Mouse (Mus musculus) kidney, postnatal 0 days (tissue): Measurements from ENCODE around the gene Gli3. TPM values are rescaled to one million over a fixed set of nuclear protein-coding genes. Genes with fewer than 3 reads are reported as not detected.

Source experiments
- ATAC-seq: fragments of 200-750 bp; cut with Nextera tagmentation; replicated peaks from 2 replicates; pipeline ENCODE4 v1.8.0; 2017; ENCODE audit warnings: low read depth, moderate number of reproducible peaks, moderate TSS enrichment, moderate library complexity; ENCODE audit not compliant: low FRiP score
- DNase-seq: peaks from one replicate; pipeline ENCODE4 v3.0.0-alpha.2; 2016; ENCODE audit warnings: low spot score
- H3K27ac ChIP-seq: fragments of 300-500 bp; sonication (generic); 2 replicates; pipeline ENCODE4 v1.5.1; 2014; ENCODE audit warnings: mild to moderate bottlenecking
- H3K27me3 ChIP-seq: fragments of 300-500 bp; sonication (generic); 2 replicates; pipeline ENCODE4 v1.6.1; 2014; ENCODE audit warnings: low read length, mixed read lengths; ENCODE audit not compliant: insufficient read depth
- H3K36me3 ChIP-seq: fragments of 300-500 bp; sonication (generic); 2 replicates; pipeline ENCODE4 v1.6.1; 2014; ENCODE audit warnings: low read length, mixed read lengths; ENCODE audit not compliant: insufficient read depth
- H3K4me1 ChIP-seq: fragments of 300-500 bp; sonication (generic); replicated peaks from 2 replicates; pipeline ENCODE4 v1.6.1; 2014; ENCODE audit warnings: antibody characterized with exemption, low read length, mixed read lengths; ENCODE audit not compliant: insufficient read depth
- H3K4me2 ChIP-seq: fragments of 300-500 bp; sonication (generic); 2 replicates; pipeline ENCODE4 v1.6.1; 2014; ENCODE audit warnings: mild to moderate bottlenecking, low read length, moderate library complexity, mixed read lengths
- H3K4me3 ChIP-seq: fragments of 300-500 bp; sonication (generic); replicated peaks from 2 replicates; pipeline ENCODE4 v1.5.1; 2014; ENCODE audit warnings: low read depth, low read length
- H3K9ac ChIP-seq: fragments of 300-500 bp; sonication (generic); 2 replicates; pipeline ENCODE4 v1.6.1; 2014; ENCODE audit warnings: low read depth, low read length
- H3K9me3 ChIP-seq: fragments of 300-500 bp; sonication (generic); replicated peaks from 2 replicates; pipeline ENCODE4 v1.6.1; 2016; ENCODE audit warnings: low read length, inconsistent platforms, mixed read lengths
- CTCF ChIP-seq: IDR thresholded peaks from 2 replicates; pipeline ENCODE4 v1.5.1; 2016; ENCODE audit warnings: antibody characterized with exemption, low read depth, mild to moderate bottlenecking, moderate library complexity
- WGBS: fragments of 180-500 bp; shearing (Covaris S2); extraction: QIAGEN DNeasy Blood & Tissue Kit; methylation state at CpG from one replicate; pipeline ENCODE4 v1.1.7; 2014; 5-methylcytosine and 5-hydroxymethylcytosine counted together
- polyA plus RNA-seq: library from polyadenylated mRNA; unstranded; fragments of >200 nt; fragmentation: Nextera tagmentation; extraction: Ambion mirVana; gene quantifications from 2 replicates; pipeline ENCODE4 v1.2.1, GENCODE M21; 2015

Gli3 gene
- polyA plus RNA-seq, 1 experiment from 2014 or later: 7.7 TPM

DNA sequence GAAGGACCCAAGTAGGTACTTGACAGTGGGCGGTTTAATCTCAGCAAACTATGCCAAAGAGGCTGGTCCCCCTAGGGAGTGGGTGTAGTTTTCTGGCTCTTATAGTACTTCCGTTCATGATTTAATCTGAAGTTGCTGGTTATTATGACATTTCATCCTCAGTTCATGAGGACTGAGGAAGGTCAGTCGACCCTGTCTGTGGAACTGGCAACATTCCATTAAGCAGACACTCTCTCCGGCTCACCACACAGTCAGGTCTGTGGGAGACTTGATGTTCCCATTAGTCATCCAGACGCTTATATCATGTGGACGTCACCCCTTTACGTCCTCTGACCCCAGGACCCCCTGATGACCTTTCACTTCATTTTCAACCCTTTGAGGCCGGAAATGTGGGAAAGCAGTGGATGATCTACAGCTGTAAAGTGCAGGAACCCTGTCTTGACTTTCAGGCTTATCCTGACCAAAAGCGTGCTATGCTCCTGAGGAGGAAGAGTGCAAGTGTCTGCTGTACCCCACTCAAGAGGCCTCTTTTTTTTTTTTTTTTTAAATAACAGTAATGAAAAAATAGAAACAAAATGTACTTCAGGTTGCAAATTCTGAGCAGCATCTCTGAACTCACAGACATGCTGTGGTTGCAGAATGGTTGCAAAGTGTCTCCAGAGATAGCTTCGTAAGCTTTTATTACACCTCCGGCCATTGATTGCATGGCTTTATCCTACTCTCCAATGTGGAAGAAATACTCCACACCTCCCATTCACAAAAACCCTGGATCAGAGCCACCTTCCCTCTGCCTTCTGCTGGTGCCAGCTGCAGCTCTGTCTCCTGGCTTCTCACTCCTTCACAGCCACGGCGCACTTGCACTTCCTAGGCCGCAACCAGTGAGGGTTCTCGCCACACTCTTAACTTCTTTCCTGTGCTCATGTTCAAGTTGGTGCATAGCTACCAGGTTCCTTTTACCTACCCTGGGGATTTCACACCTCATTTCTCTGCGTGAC, 125.5 kb downstream of the Gli3 start:
- Histone ChIP-seq H3K27ac (no peak overlapping the region), H3K36me3 (no peaks in the 10 kb centered on the region), H3K27me3 (no peaks in the 10 kb centered on the region), H3K9me3 (no peaks in the 10 kb centered on the region), H3K4me1 (peaks cover 6% of the 10 kb centered on the region; the same call in 1 of the 2 replicates), H3K4me2 (no peak overlapping the region), H3K9ac (no peak overlapping the region), H3K4me3 (no peak overlapping the region)
- no peak for TF ChIP-seq CTCF
- peak; percentile 79 for ATAC-seq
- peak; percentile 59 for DNase-seq
- WGBS: 53% methylated on average over 16 of the region's 16 CpGs

DNA sequence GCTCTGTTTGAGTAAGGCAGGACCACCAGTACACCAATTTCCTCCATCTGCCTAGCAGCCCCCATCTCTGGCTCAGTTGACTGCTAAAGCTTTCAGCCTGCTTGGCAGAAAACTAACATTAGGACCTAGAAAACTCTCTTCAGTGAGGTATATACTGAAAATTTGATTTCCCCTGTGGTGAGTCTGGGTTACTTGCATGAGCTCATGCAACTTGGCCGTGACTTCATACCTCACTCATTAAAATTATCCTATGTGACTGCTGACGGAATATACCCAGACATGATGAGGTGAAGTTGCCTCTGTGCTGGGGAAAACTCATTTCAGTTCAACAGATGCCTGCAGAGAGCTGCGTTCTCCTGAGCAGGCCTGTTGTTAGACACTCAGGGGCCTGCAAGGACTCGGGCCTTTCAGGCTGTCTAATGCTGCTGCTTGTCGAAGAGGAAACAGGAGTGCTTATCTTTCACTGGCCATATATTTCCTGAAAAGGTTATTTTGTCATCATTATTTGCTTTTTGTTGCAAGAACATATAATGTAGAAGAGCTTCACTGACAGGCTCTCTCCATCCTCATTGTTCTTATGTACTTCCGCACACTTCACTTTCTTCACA, 127.4 kb downstream of the Gli3 start:
- H3K9ac ChIP-seq: no peak overlapping the region
- no peaks in the 10 kb centered on the region for H3K27me3 ChIP-seq
- DNase-seq (peak; percentile 39), ATAC-seq (no peak)
- no peak overlapping the region for H3K4me2 ChIP-seq
- no peak for TF ChIP-seq CTCF
- no peaks in the 10 kb centered on the region for H3K36me3 ChIP-seq
- WGBS: 71% methylated on average over 6 of the region's 6 CpGs
- no peaks in the 10 kb centered on the region for H3K9me3 ChIP-seq
- no peak overlapping the region for H3K4me3 ChIP-seq
- no peak overlapping the region for H3K27ac ChIP-seq
- H3K4me1 ChIP-seq: peaks cover 6% of the 10 kb centered on the region; the same call in 1 of the 2 replicates

DNA sequence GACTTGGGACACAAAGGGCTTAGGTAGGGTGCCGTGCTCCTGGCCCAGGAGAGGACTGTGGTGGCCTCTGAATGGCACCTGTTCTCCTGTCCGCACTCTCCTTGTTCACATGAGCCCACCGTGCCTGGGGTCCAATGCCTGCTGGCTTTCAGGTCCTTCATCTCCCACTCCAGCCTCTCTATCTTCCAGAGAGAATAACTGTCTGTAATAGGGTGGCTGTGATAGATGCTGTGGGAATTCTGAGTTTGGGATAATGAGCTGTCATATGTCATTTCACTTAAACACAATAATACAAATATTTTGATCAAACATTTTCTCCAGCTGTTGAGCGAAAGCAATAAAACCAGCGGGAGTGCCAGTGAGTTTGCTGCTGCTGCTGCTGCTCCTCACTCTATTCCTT, 133.6 kb downstream of the Gli3 start:
- ATAC-seq: no peak
- Histone ChIP-seq H3K9ac (no peak overlapping the region), H3K36me3 (no peaks in the 10 kb centered on the region), H3K27me3 (no peaks in the 10 kb centered on the region), H3K9me3 (no peaks in the 10 kb centered on the region), H3K4me2 (no peak overlapping the region), H3K27ac (no peak overlapping the region), H3K4me1 (no peaks in the 10 kb centered on the region), H3K4me3 (no peak overlapping the region)
- TF ChIP-seq CTCF: no peak
- no peak for DNase-seq
- WGBS: 58% methylated on average over 5 of the region's 5 CpGs

- H3K27ac ChIP-seq: no peak overlapping the region
- no peak overlapping the region for H3K9ac ChIP-seq
- no peak overlapping the region for H3K4me3 ChIP-seq
- 66% methylated on average over 2 of the region's 2 CpGs for WGBS
- H3K27me3 ChIP-seq: no peaks in the 10 kb centered on the region
- ATAC-seq: no peak
- no peak for TF ChIP-seq CTCF
- no peak overlapping the region for H3K4me2 ChIP-seq
- H3K9me3 ChIP-seq: no peaks in the 10 kb centered on the region
- H3K36me3 ChIP-seq: no peaks in the 10 kb centered on the region
- DNase-seq: peak; percentile 21
- peaks cover 9% of the 10 kb centered on the region; the same call in 1 of the 2 replicates for H3K4me1 ChIP-seq
These were observed 136.7 kb downstream of the Gli3 start for GRCm38 (mm10) chr13:15599741-15600140.

- Histone ChIP-seq H3K4me3 (no peak overlapping the region), H3K27me3 (no peaks in the 10 kb centered on the region), H3K4me2 (no peak overlapping the region), H3K9ac (no peak overlapping the region), H3K4me1 (peaks cover 9% of the 10 kb centered on the region; the same call in 1 of the 2 replicates), H3K27ac (peak overlapping the region; percentile 36; the same call in 1 of the 2 replicates), H3K9me3 (no peaks in the 10 kb centered on the region), H3K36me3 (no peaks in the 10 kb centered on the region)
- ATAC-seq (no peak), DNase-seq (no peak)
- TF ChIP-seq CTCF: no peak
- WGBS: 39% methylated on average over 5 of the region's 5 CpGs
These were observed 139.1 kb downstream of the Gli3 start for GRCm38 (mm10) chr13:15602161-15602560.

DNA sequence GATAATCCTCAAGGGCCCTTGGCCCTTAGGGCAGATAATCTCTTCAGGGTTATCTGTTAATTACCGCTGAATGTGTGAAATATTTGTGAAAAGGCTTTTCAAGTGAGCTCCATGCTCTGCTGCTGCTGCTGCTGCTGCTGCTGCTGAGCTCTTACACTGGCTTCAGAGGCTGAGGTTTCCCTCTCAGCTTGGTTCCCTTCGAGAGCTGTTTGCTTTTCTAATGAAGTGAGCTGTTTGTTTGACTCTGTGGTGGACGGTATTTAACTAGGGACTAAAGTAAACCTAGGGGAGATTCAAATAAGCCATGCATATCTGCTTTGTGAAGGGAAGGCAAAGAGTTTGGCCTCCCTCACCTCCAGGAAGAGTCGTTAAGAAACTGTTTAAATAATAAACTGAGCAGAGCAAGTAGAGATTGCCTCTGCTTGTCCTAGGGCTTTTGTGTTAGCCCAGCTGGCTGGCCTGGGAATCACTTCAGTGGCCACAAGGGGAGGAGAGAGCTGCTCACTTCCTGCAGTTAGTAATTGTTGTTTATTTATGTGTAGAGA, 139.7 kb downstream of the Gli3 start:
- no peak overlapping the region for H3K9ac ChIP-seq
- no peaks in the 10 kb centered on the region for H3K36me3 ChIP-seq
- no peak overlapping the region for H3K4me2 ChIP-seq
- TF ChIP-seq CTCF: no peak
- H3K27ac ChIP-seq: peak overlapping the region; percentile 36
- no peaks in the 10 kb centered on the region for H3K9me3 ChIP-seq
- H3K4me3 ChIP-seq: no peak overlapping the region
- H3K27me3 ChIP-seq: no peaks in the 10 kb centered on the region
- WGBS: 16% methylated on average over 4 of the region's 4 CpGs
- DNase-seq (peak; percentile 34), ATAC-seq (0 out of 2 replicates have a peak, but pooled peaks have one; percentile 29)
- peaks cover 9% of the 10 kb centered on the region; the same call in 1 of the 2 replicates for H3K4me1 ChIP-seq
